ENCODE assay signal across 17 mouse cellular contexts in the genomic region with DNA sequence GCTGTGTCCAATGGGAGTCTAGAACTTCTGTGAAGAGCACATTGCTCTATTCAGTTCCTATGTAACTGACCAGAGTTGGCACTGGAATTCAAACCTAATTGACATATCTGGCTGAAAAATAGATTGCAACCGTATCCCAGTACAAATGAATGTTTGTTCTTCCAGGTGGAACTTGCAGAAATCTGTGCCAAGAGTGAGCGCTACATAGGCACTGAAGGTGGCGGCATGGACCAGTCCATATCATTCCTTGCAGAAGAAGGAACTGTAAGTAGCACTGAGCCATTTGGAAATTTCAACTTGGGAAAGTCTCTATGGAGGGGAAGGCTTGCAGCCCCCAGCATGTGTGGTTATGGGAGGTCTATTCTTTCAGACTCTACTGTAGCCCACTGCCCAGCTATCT.
"Had no signal": no experiment of that assay in that cellular context is flagged by ENCODE, and none has a peak within 500 bp of the region (broad histone marks: within the 10 kb centered on the region; RNA-seq: fewer than 3 reads in every experiment).

No protein-coding gene starts in this region.

- H3K9ac ChIP-seq: kidney, embryonic 15.5 days; liver, embryonic 12.5 days; liver, embryonic 15.5 days; lung, embryonic 15.5 days; midbrain, embryonic 12.5 days; neural tube, embryonic 13.5 days had no signal

- H3K4me2 ChIP-seq: kidney, embryonic 15.5 days; liver, embryonic 12.5 days; liver, embryonic 15.5 days; lung, embryonic 15.5 days; midbrain, embryonic 12.5 days; neural tube, embryonic 13.5 days had no signal

- H3K4me3 ChIP-seq: kidney, embryonic 15.5 days; left cerebral cortex, adult 2 months; liver, embryonic 12.5 days; liver, embryonic 15.5 days; lung, embryonic 15.5 days; midbrain, embryonic 12.5 days; myocyte; neural tube, embryonic 13.5 days had no signal

- H3K36me3 ChIP-seq: liver, embryonic 15.5 days had no signal

- H3K9me3 ChIP-seq: kidney, embryonic 15.5 days; liver, embryonic 12.5 days; liver, embryonic 15.5 days; lung, embryonic 15.5 days; midbrain, embryonic 12.5 days; neural tube, embryonic 13.5 days had no signal

- ATAC-seq: liver, embryonic 12.5 days; midbrain, embryonic 16.5 days had no signal

- DNase-seq: kidney, adult 8-10 months; kidney, postnatal 10 days; kidney, postnatal 36 days; layer of hippocampus, postnatal 36 days; lung, postnatal 14 days; thymus, adult 18-20 months; thymus, postnatal 36 days had no signal

- H3K27me3 ChIP-seq: kidney, embryonic 15.5 days; liver, embryonic 12.5 days; liver, embryonic 15.5 days; lung, embryonic 15.5 days; midbrain, embryonic 12.5 days; neural tube, embryonic 13.5 days had no signal

- H3K27ac ChIP-seq: kidney, embryonic 15.5 days; left cerebral cortex, adult 2 months; liver, embryonic 12.5 days; liver, embryonic 15.5 days; lung, embryonic 15.5 days; macrophage; midbrain, embryonic 12.5 days; neural tube, embryonic 13.5 days had no signal

- H3K4me1 ChIP-seq: liver, embryonic 12.5 days; liver, embryonic 15.5 days; lung, embryonic 15.5 days had no signal
